In genomic region chr4:149632670-149633307, GRCm38 (mm10) we compare ENCODE assay signal across 16 mouse cellular contexts. TPM values are rescaled to one million over a fixed set of nuclear protein-coding genes. Genes with fewer than 3 reads are reported as not detected.
A peak's percentile ranks its signal among the peaks of the same experiment; 100 is the strongest.
DNase-seq lines count a peak whose midpoint lies in the region; ATAC-seq and TF ChIP-seq lines count a peak whose summit lies in the region.
"Had no signal": no experiment of that assay in that cellular context is flagged by ENCODE, and none has a peak within 500 bp of the region (broad histone marks: within the 10 kb centered on the region; RNA-seq: fewer than 3 reads in every experiment).

No protein-coding gene starts in this region.

- H3K4me1 ChIP-seq in heart, embryonic 12.5 days (replicated peaks), result 0 out of 2 replicates have a peak, but pooled peaks cover 3% of the 10 kb centered on the region
- peaks cover 33% of the 10 kb centered on the region for H3K4me1 ChIP-seq in liver, embryonic 13.5 days (replicated peaks)
- H3K4me1 ChIP-seq in hindbrain, embryonic 13.5 days (replicated peaks), result no peaks in the 10 kb centered on the region

- DNase-seq in heart, adult 11 months, result no peak
- peak; percentile 66 for DNase-seq in adrenal gland, postnatal 25 days
- DNase-seq in liver, embryonic 13.5 days, result peak; percentile 74
- DNase-seq in cerebellum, postnatal 36 days, result no peak
- DNase-seq in layer of hippocampus, adult 9-11 months, result no peak
- DNase-seq: cerebellum, adult 9-11 months; gastrocnemius, postnatal 14 days; kidney, adult 2 months; thymus, postnatal 25 days had no signal

- no peaks in the 10 kb centered on the region for H3K9me3 ChIP-seq in heart, embryonic 12.5 days (replicated peaks)
- no peaks in the 10 kb centered on the region for H3K9me3 ChIP-seq in liver, embryonic 13.5 days (replicated peaks)
- no peaks in the 10 kb centered on the region for H3K9me3 ChIP-seq in hindbrain, embryonic 13.5 days
- H3K9me3 ChIP-seq: limb, embryonic 12.5 days had no signal

- H3K27me3 ChIP-seq in heart, embryonic 12.5 days (replicated peaks), result no peaks in the 10 kb centered on the region
- H3K27me3 ChIP-seq in C2C12 (ENCODE audit: control insufficient read depth, insufficient read depth, insufficient read length), result no peaks in the 10 kb centered on the region
- H3K27me3 ChIP-seq in liver, embryonic 13.5 days, result no peaks in the 10 kb centered on the region
- no peaks in the 10 kb centered on the region for H3K27me3 ChIP-seq in hindbrain, embryonic 13.5 days
- H3K27me3 ChIP-seq: limb, embryonic 12.5 days had no signal

- WGBS in heart, embryonic 12.5 days, result 86% methylated on average over 9 of the region's 9 CpGs
- 63% methylated on average over 9 of the region's 9 CpGs for WGBS in liver, embryonic 13.5 days (ENCODE audit: insufficient replicate concordance)
- 91% methylated on average over 9 of the region's 9 CpGs for WGBS in hindbrain, embryonic 13.5 days

- peaks cover 57% of the 10 kb centered on the region for H3K36me3 ChIP-seq in heart, embryonic 12.5 days
- H3K36me3 ChIP-seq in C2C12 (ENCODE audit: control insufficient read depth, insufficient read depth), result peaks cover 40% of the 10 kb centered on the region
- peaks cover 3% of the 10 kb centered on the region; the same call in 1 of the 2 replicates for H3K36me3 ChIP-seq in liver, embryonic 13.5 days
- peaks cover 84% of the 10 kb centered on the region for H3K36me3 ChIP-seq in hindbrain, embryonic 13.5 days

- no peak overlapping the region for H3ac ChIP-seq in C2C12 (ENCODE audit: control insufficient read depth, insufficient read length, low read depth)

- peak; percentile 89 for ATAC-seq in heart, embryonic 12.5 days (ENCODE audit: insufficient number of reproducible peaks, low FRiP score)
- ATAC-seq in liver, embryonic 13.5 days (ENCODE audit: low read depth), result peak; percentile 91
- no peak for ATAC-seq in hindbrain, embryonic 13.5 days (ENCODE audit: low FRiP score)
- ATAC-seq: CD4-positive, CD25-positive, alpha-beta regulatory T cell, adult 4 months; forebrain, embryonic 14.5 days; hindbrain, embryonic 16.5 days had no signal

- no peak overlapping the region for H3K9ac ChIP-seq in heart, embryonic 12.5 days
- H3K9ac ChIP-seq in liver, embryonic 13.5 days, result peak overlapping the region; percentile 39; the same call in 1 of the 2 replicates
- H3K9ac ChIP-seq in hindbrain, embryonic 13.5 days, result no peak overlapping the region
- H3K9ac ChIP-seq: limb, embryonic 12.5 days had no signal

- no peak for TF ChIP-seq CTCF in C2C12 (IDR thresholded peaks at IDR 0.05; ENCODE audit: control insufficient read depth, insufficient read depth, insufficient read length)

- H3K79me2 ChIP-seq in C2C12 (ENCODE audit: control insufficient read depth, insufficient read depth), result no peaks in the 10 kb centered on the region

- no peak overlapping the region for H3K4me2 ChIP-seq in heart, embryonic 12.5 days
- peak overlapping the region; percentile 26 for H3K4me2 ChIP-seq in liver, embryonic 13.5 days
- H3K4me2 ChIP-seq in hindbrain, embryonic 13.5 days, result no peak overlapping the region
- H3K4me2 ChIP-seq: limb, embryonic 12.5 days had no signal

- no peaks in the 10 kb centered on the region for H3K79me3 ChIP-seq in C2C12 (ENCODE audit: low read depth)

- no peak overlapping the region for H3K27ac ChIP-seq in heart, embryonic 12.5 days (ENCODE audit: poor library complexity, severe bottlenecking)
- peak overlapping the region; percentile 82 for H3K27ac ChIP-seq in liver, embryonic 13.5 days
- no peak overlapping the region for H3K27ac ChIP-seq in hindbrain, embryonic 13.5 days
- H3K27ac ChIP-seq: limb, embryonic 12.5 days had no signal

- H3K4me3 ChIP-seq in heart, embryonic 12.5 days, result no peak overlapping the region
- no peak overlapping the region for H3K4me3 ChIP-seq in C2C12 (ENCODE audit: insufficient read depth, poor library complexity, severe bottlenecking)
- H3K4me3 ChIP-seq in liver, embryonic 13.5 days (replicated peaks), result no peak overlapping the region
- H3K4me3 ChIP-seq in hindbrain, embryonic 13.5 days, result no peak overlapping the region
- H3K4me3 ChIP-seq: limb, embryonic 12.5 days had no signal

TF ChIP-seq in C2C12, 6 proteins besides CTCF, POLR2A, EP300 and RAD21:
- no peak for TF ChIP-seq MYOG (IDR thresholded peaks at IDR 0.05; ENCODE audit: control insufficient read depth, extremely low read depth, insufficient read length)
- no peak for TF ChIP-seq USF1 (IDR thresholded peaks at IDR 0.05; ENCODE audit: low read depth)
- TF ChIP-seq FOSL1 (IDR thresholded peaks at IDR 0.05; ENCODE audit: insufficient read depth, low read length, poor library complexity, severe bottlenecking), result peak; percentile 93
- TF ChIP-seq MYOD1 (IDR thresholded peaks at IDR 0.05; ENCODE audit: control insufficient read depth, insufficient read length, low read depth), result no peak
- no peak for TF ChIP-seq MAX (IDR thresholded peaks at IDR 0.05)
- peak; percentile 15 for TF ChIP-seq CEBPB (IDR thresholded peaks at IDR 0.05; ENCODE audit: low read depth)

RNA-seq across cellular contexts. Expression of gene Clstn1, which starts 46.5 kb away (rescaled TPM):
- polyA plus RNA-seq in heart, embryonic 12.5 days (2016; fragmentation: Nextera tagmentation; extraction: Ambion mirVana), result 38.3 and 38.9 TPM in 2 replicates
- polyA plus RNA-seq in C2C12 (2012; fragmentation: generic; extraction: Trizol), result 45.3 TPM
- total RNA-seq in adrenal gland, postnatal 25 days (2021), result 67.9 and 83.9 TPM in 2 replicates
- 2.6 and 2.9 TPM in 2 replicates for polyA plus RNA-seq in liver, embryonic 13.5 days (2015; fragmentation: Nextera tagmentation; extraction: Ambion mirVana)
- polyA plus RNA-seq in hindbrain, embryonic 13.5 days (2015; fragmentation: Nextera tagmentation; extraction: Ambion mirVana), result 64.6 and 83.6 TPM in 2 replicates

Comparison
In these comparisons a context has a peak if more than half of its experiments do, and no peak if none do; other contexts are left out.
1. DNase-seq: peak in adrenal gland, postnatal 25 days (single experiment) and liver, embryonic 13.5 days (single experiment); none in heart, adult 11 months (single experiment), cerebellum, postnatal 36 days (0 of 2) and layer of hippocampus, adult 9-11 months (single experiment).
2. RNA of gene Clstn1, which starts 46.5 kb away (polyA plus RNA-seq): 64.6 to 83.6 TPM in hindbrain, embryonic 13.5 days, 45.3 TPM in C2C12 (single experiment) and 38.3 to 38.9 TPM in heart, embryonic 12.5 days; 2.6 to 2.9 TPM in liver, embryonic 13.5 days; every median in the first group is over 10 times any median in the second.